Mouse (Mus musculus) cerebellum, adult (tissue): ENCODE results near the gene 1700029H14Rik.

Experiments used
- ATAC-seq: cut with Nextera tagmentation; 2 replicates; pipeline ENCODE4 v1.9.2; 2017; ENCODE audit warnings: mild to moderate bottlenecking, moderate library complexity, mixed read lengths; ENCODE audit not compliant: insufficient number of reproducible peaks, low FRiP score, low TSS enrichment

1700029H14Rik gene

DNA sequence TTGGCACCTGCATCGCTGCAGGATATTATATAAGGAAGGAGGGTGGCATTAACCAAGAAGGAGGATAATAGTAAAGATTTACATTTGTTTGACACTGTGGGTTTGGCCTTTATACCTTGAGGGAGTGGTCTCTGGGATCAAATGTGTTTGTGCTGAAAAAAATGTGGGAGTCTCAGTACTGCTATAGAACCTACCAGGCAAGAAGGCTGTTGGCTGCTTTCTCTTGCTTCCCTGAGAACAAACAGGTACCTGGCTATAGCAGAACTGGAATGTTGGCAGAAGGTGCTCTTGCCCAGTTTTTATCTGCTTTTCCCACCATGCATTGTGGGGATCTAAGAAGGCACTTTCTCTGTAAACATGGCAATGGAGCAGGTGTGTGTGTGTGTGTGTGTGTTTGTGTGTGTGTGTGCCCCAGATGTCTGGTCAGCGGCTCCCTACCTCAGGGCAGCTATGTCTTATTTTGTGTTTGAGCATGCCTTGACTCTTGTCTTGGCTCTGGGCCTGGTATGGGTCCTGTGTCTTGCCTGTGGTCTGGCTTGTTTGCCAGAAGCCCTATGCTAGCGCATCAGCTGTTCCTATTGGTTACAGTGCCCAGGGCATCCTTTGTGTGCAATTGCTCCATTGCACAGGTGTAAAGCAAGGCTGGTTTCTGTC is 54.9 kb downstream of the 1700029H14Rik start:
- no peak for ATAC-seq

GRCm38 (mm10) chr8:13506849-13507248 is 55.4 kb downstream of the 1700029H14Rik start:
- ATAC-seq = no peak

DNA sequence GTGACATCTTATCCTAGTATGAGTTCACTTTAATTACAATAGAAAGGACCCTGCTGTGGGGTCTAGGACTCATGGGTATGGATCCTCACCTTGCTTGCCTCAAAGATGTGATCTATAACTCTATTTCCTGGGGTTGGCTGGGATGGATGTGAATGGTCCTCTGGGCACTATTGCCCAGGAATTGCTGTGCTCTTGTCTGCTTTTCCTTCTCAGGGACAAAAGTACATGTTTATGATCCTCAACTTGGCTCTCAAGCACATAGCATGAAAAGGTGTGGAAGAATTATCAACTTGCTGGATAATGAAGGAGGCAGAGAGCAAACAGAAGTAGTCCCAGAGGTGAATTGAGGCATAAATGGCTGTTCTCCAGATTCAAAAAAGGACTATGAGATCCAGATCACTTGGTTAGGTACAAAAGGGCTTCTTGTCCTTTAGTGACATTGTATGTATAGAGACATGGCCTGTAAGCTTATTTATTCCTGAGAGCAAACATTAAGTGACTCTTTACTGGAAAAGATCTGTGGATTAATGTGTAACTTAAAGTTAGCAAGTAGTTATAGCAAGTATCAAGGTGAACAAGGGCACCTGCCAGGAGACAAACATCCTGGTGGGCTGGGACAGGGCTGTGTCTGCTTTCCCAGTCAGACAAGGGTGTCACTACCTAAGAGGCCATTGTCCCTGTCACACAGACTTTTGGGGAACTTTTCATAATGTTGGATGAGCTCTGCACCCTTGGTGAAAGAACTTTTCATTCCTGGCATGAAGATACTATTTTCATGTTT is 57.2 kb downstream of the 1700029H14Rik start:
- ATAC-seq = no peak

DNA sequence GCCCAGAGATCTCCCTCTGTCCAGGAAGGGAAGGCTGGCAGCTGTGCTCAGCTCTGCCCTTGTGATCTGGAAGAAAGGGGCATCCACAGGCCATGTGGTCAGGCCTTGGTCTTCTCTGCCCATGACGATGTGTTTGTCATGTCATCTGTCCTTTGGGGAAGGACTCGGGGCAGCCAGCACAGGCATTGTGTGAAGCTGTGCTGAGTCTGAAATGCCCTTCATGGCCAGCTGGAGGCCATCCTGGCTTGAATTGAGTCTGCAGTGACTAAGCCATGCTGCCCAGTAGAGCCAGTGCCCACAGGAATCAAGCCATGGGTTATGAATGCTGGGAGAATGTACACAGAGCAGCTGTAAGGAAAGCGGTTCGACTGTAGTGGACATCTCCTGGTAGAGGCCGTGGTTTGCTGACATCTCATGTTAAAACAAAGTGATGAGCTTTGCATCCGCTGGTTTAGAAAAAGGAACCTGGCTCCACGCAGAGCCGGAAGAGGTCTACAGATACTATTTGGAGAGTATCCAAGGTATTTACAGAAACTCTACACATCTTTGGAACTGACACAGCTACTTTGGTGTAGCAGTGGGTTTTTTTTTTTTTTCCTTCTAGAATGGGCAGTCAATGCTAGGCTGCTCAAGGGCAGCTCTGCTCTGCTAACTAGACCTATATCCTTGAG is 58.2 kb downstream of the 1700029H14Rik start:
- no peak for ATAC-seq

DNA sequence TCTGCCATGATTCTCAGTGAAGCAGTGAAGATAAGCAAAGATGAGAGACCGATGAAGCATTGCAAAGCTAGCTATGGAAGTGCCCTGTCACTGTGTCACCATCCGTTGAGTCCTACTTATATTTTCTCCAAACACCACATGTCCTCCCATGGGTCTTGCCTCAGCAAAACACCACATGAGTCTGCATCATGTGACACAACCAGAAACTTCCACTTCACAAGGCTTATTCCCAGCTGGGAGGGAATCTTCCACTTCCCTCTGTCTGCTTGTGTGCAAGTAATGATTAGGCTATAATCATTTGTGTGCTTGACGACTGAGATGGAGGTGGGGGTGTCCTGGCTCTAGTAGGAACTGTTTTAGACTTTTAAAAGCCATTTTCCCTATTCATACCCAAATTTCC is 61.0 kb downstream of the 1700029H14Rik start:
- ATAC-seq = no peak
